Mouse (Mus musculus) brain, embryonic 18.5 days (tissue): ENCODE measurements around the gene Comt.

Experiments
- DNase-seq: peaks from one replicate; pipeline ENCODE4 v3.0.0-alpha.2; 2012; ENCODE audit warnings: low read depth, low spot score

The Comt gene

GRCm38 (mm10) chr16:18357977-18358376 lies 68.7 kb downstream of the Comt start:
- DNase-seq: no peak

GRCm38 (mm10) chr16:18356961-18357360 lies 69.7 kb downstream of the Comt start:
- DNase-seq: no peak
